Mouse (Mus musculus) small intestine, adult 2 months (tissue): ENCODE data around the gene 2210011C24Rik.
"Not testable (repeated sequence)": the region's sequence is repeated elsewhere in the genome, so short reads cannot be mapped to it uniquely, and the experiment has no call there.

Source experiments
- CTCF ChIP-seq: fragments of 200-500 bp; IDR thresholded peaks from 2 replicates; pipeline ENCODE4 v1.5.1; 2012; ENCODE audit warnings: low read depth, mild to moderate bottlenecking, control low read depth, inconsistent platforms, low read length, moderate library complexity, mixed read lengths; ENCODE audit not compliant: insufficient replicate concordance, insufficient read length; ENCODE audit errors: extremely low read depth
- POLR2A ChIP-seq: fragments of 200-500 bp; IDR thresholded peaks from 2 replicates; pipeline ENCODE4 v1.6.1; 2012; ENCODE audit warnings: low read depth, mild to moderate bottlenecking, control low read depth, inconsistent platforms, low read length, moderate library complexity

DNA sequence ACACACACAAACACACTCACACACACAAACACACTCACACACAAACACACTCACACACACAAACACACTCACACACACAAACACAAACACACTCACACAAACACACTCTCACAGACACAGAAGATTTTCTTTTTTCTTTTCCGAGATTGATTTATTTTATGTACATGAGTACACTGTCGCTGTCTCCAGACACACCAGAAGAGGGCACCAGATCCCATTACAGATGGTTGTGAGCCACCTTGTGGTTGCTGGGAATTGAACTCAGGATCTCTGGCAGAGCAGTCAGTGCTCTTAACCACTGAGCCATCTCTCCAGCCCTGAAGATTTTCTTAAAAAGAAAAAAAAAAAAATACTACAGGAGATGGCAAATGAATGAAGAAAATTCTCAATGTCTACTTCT, 28.7 kb downstream of the 2210011C24Rik start:
- not testable (repeated sequence) for TF ChIP-seq CTCF, POLR2A
